Mouse (Mus musculus) activated CD4-positive, CD25-positive, alpha-beta regulatory T cell, adult 9 weeks (primary cell): Measurements from ENCODE around the gene Maged2. TPM values are rescaled to one million over a fixed set of nuclear protein-coding genes. Genes with fewer than 3 reads are reported as not detected.

ENCODE experiments used
- polyA plus RNA-seq: library from polyadenylated mRNA; unstranded; fragments of 100-300 nt; shearing (Covaris generic); gene quantifications from one replicate; pipeline ENCODE4 v1.2.1, GENCODE M21; 2017

The Maged2 gene
- polyA plus RNA-seq = 25.8 TPM

GRCm38 (mm10) chrX:150814139-150814469 lies at the start of gene Maged2:
Maged2 (minus strand) TSS chrX:150814345.

Other genes with a start within 250 kb of the Maged2 start
- 6.1 TPM for gene Pfkfb1, start 226.1 kb downstream of the Maged2 start, polyA plus RNA-seq
- 26.9 TPM for gene Apex2, start 224.5 kb downstream of the Maged2 start, polyA plus RNA-seq
- not detected for gene Tro, start 156.8 kb downstream of the Maged2 start, polyA plus RNA-seq
- gene Gnl3l, start 203.0 kb upstream of the Maged2 start, polyA plus RNA-seq = 30.8 TPM
- gene Fgd1, start 231.8 kb upstream of the Maged2 start, polyA plus RNA-seq = 0.18 TPM